29 mouse cellular contexts compared by ENCODE assay signal in the genomic region with DNA sequence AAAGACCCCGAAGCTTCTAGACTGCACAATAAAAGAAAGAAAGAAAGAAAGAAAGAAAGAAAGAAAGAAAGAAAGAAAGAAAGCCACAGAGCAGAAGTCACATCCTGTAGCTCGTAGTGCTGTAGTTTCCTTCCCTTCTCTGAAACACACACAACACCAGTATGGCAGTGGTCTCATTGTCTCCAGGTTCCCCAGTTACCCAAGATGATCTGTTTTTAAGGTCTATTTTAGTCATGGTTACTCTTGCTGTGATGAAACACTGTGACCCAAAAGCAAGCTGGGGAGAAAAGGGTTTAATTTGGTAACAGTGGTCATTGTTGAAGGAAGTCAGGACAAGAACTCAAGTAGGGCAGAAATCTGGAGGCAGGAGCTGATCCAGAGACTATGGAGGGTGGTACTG.
"Had no signal": no experiment of that assay in that cellular context is flagged by ENCODE, and none has a peak within 500 bp of the region (broad histone marks: within the 10 kb centered on the region; RNA-seq: fewer than 3 reads in every experiment).

No protein-coding gene starts in this region.

- H3K36me3 ChIP-seq: embryonic facial prominence, embryonic 10.5 days; embryonic facial prominence, embryonic 12.5 days; embryonic facial prominence, embryonic 13.5 days; embryonic facial prominence, embryonic 15.5 days; forebrain, embryonic 10.5 days; forebrain, embryonic 12.5 days; forebrain, embryonic 15.5 days; heart, embryonic 10.5 days had no signal

- DNase-seq: cerebellum, adult 8-10 months; cerebellum, adult 9-10 months; cerebellum, adult 9-11 months; cerebellum, postnatal 10 days; cerebellum, postnatal 14 days; cerebellum, postnatal 25 days; cerebellum, postnatal 36 days; embryo, embryonic 11 days; forebrain, postnatal 0 days; gastrocnemius, adult 2 months; gastrocnemius, postnatal 10 days; gastrocnemius, postnatal 14 days; gastrocnemius, postnatal 25 days; gastrocnemius, postnatal 36 days; heart, adult 11 months; heart, adult 18-20 months; heart, adult 2 months had no signal

- H3K9me3 ChIP-seq: embryonic facial prominence, embryonic 10.5 days; embryonic facial prominence, embryonic 12.5 days; embryonic facial prominence, embryonic 13.5 days; embryonic facial prominence, embryonic 15.5 days; forebrain, embryonic 10.5 days; forebrain, embryonic 12.5 days; forebrain, embryonic 13.5 days; forebrain, embryonic 15.5 days; heart, embryonic 10.5 days had no signal

- H3K27ac ChIP-seq: embryonic facial prominence, embryonic 10.5 days; embryonic facial prominence, embryonic 12.5 days; embryonic facial prominence, embryonic 13.5 days; embryonic facial prominence, embryonic 15.5 days; forebrain, embryonic 10.5 days; forebrain, embryonic 12.5 days; forebrain, embryonic 13.5 days; forebrain, embryonic 15.5 days; gastrocnemius, adult 2 months; heart, adult 2 months; heart, embryonic 10.5 days had no signal

- H3K4me2 ChIP-seq: embryonic facial prominence, embryonic 12.5 days; embryonic facial prominence, embryonic 13.5 days; embryonic facial prominence, embryonic 15.5 days; forebrain, embryonic 12.5 days; forebrain, embryonic 13.5 days; forebrain, embryonic 15.5 days had no signal

- H3K4me1 ChIP-seq: embryonic facial prominence, embryonic 12.5 days; embryonic facial prominence, embryonic 15.5 days; forebrain, embryonic 10.5 days; forebrain, embryonic 12.5 days; forebrain, embryonic 13.5 days; forebrain, embryonic 15.5 days; heart, embryonic 10.5 days had no signal

- H3K4me3 ChIP-seq: embryonic facial prominence, embryonic 10.5 days; embryonic facial prominence, embryonic 12.5 days; embryonic facial prominence, embryonic 13.5 days; embryonic facial prominence, embryonic 15.5 days; erythroblast, embryonic 14.5 days; forebrain, embryonic 10.5 days; forebrain, embryonic 12.5 days; forebrain, embryonic 13.5 days; forebrain, embryonic 15.5 days; gastrocnemius, adult 2 months; heart, adult 2 months; heart, embryonic 10.5 days had no signal

- H3K9ac ChIP-seq: embryonic facial prominence, embryonic 12.5 days; embryonic facial prominence, embryonic 13.5 days; embryonic facial prominence, embryonic 15.5 days; forebrain, embryonic 12.5 days; forebrain, embryonic 13.5 days; forebrain, embryonic 15.5 days; forebrain, postnatal 0 days had no signal

- H3K27me3 ChIP-seq: embryonic facial prominence, embryonic 12.5 days; embryonic facial prominence, embryonic 13.5 days; embryonic facial prominence, embryonic 15.5 days; forebrain, embryonic 12.5 days; forebrain, embryonic 13.5 days; forebrain, embryonic 15.5 days had no signal

- ATAC-seq: forebrain, embryonic 13.5 days; forebrain, embryonic 14.5 days; forebrain, embryonic 15.5 days; forebrain, embryonic 16.5 days; forebrain, postnatal 0 days had no signal
